Mouse (Mus musculus) kidney, adult 9 months (tissue): ENCODE data around the gene Syk.

Experiments
- DNase-seq: peaks from one replicate; pipeline ENCODE4 v3.0.0; 2022

The Syk gene

DNA sequence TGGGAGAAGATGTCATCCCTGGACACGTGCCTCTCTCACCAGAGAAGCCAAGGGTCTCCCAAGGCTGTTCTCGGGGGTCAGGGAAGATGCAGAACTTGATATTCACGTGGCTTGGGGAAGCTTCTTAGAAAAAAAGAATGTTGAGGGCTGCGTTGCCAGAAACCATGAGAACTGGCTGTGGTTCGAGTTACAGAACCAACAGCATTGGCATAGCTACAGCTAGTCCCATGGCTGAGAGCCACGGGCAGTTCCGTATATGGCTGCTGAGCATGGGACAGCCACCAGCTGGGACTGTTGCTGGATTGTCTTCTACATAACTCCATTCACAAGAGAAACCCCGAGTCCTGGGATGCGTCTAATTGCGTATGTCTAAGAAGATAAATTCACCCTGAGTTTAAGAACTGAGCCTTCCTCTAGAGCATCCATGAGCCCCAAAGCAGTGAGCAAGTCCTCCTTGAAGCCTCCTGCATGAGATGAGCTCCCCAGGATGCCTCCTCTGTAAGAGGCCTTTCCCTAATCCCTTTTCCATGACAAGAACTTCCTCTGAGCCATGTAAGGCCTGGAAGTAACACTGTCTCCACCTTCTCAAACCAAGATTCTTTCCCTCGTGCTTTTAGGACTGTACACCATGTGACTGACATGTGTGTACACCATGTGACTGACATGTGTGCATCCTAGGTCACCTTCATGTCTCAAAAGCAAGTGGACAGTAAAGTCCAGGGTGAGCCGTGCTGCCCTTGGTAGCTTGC, 71.3 kb downstream of the Syk start:
- DNase-seq: no peak

DNA sequence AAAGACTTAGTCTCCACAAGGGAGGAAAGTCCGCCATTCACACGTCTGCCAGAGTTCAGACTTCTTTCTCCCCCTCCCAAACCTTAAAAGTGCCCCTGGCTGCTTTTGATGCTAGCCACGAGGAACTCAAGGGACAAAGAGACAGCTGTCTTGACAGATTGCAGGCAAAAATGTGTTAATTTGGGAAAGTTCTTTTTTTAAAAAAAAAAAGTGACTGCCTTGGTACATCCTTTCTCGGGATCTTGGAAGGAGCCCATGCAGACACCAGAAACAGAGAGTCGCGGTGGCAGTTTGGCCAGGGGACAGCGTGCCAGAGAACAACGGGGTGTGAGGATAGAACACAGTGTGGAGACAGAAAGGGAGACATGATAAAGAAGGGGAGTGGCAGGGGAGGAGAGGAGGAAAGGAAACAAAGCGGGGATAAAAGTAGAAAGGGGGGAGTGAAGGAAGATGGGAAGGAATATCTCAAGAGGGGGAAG, 71.9 kb downstream of the Syk start:
- DNase-seq: no peak

- DNase-seq: no peak
These were observed 75.0 kb downstream of the Syk start for GRCm38 (mm10) chr13:52657966-52658365.

DNA sequence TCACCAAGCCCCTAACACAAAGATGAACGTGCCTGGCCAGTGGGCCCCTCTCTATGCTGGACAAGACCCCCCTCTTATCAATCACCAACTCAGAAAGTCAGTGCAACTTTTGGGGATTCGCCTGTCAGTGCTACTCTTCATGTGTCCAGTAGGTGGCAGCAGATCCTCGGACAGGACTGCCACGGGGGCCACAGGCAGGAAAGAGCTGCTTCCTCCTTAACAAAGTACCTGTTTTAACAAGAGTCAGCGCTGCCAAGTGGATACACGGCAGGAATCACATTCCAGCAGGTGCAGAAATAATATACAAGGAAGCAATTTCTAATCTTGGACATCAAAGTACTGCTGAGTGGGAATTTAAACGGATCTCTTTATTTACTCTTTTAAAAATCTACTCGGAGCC, 75.5 kb downstream of the Syk start:
- peak; percentile 49 for DNase-seq

DNA sequence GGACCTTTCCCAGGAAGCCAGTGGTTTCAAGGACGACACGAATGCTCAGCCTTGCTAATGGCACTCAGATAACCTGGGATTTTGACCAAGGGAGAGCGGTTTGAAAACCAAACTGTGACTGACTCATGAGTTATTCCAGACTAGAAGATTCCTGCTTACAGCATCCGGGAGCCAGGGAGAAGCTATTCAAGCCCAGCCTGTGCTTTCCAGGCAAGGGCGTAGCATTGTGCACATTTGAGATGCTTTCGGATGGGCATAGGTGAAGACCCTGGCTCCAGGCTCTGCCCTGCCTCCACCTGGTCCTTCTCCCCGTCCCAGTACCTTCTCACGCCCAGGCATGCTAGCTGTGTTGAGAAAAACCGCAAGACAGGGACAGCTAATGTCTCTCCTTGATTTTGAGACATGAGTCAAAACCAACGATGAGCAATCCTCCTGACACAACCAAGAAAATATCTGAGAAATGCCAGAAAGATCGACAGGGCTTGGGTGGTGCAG, 76.2 kb downstream of the Syk start:
- no peak for DNase-seq

DNA sequence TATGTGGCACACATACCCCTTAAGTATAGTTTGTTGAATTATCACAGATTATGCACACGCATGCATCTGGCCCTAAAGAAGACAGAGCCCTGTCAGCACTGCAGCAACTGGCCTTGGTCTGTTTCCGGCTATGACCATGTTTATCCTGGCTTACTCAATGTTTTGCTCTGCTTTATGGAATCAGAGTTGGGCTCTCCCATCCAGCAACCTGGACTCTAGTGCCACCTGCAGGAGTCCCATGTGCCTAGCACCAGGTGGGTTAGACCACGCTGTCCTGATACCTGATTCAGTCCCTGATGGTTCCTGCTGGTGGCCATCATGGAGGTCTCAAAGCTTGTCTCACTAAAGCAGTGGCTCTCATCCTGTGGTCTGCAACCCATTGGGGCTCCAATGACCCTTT, 86.9 kb downstream of the Syk start:
- peak; percentile 19 for DNase-seq

GRCm38 (mm10) chr13:52673272-52673671, 90.3 kb downstream of the Syk start:
- no peak for DNase-seq

DNA sequence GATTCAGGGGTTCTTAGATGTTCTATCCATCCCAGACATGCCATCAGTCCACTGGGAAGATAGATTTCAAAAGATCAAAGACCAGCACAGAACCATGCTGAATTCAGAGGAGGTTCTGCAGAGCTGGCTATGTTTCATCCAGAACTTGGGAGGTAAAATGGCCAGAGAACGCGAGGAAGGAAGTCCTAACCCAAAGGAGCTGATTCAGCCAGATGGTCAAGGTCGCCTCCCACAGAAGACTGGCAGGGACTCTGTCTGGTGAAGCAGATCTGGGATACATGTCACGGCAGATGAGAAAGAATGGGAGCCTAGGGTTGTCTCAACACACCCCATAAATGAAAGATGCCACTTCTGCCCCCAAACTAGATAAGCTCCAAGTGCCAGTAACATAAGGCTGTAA, 90.9 kb downstream of the Syk start:
- DNase-seq: no peak

DNA sequence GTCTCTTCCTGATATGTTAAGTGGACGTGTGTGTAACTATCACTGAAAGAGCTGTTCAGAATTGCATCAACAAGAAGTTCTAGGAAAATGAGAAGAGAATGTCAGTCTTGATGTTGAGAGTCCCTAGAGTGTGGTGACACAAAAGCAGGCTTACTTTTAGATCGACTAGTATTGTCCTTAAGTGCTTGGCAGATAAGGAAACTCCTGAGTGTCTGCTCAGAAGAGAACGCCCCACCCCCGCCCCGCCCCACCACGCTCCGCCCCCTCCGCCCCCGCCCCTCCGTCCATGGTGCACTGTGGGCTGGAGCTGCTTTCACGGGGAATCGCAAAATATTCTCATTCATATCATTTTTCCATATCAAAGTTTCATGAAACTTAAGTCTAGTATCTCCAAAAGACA, 91.9 kb downstream of the Syk start:
- no peak for DNase-seq

GRCm38 (mm10) chr13:52675526-52676294, 92.7 kb downstream of the Syk start:
- DNase-seq: peak; percentile 33

- DNase-seq: no peak
These were observed 93.9 kb downstream of the Syk start for GRCm38 (mm10) chr13:52676671-52677445.

GRCm38 (mm10) chr13:52679906-52680305, 96.9 kb downstream of the Syk start:
- no peak for DNase-seq

DNA sequence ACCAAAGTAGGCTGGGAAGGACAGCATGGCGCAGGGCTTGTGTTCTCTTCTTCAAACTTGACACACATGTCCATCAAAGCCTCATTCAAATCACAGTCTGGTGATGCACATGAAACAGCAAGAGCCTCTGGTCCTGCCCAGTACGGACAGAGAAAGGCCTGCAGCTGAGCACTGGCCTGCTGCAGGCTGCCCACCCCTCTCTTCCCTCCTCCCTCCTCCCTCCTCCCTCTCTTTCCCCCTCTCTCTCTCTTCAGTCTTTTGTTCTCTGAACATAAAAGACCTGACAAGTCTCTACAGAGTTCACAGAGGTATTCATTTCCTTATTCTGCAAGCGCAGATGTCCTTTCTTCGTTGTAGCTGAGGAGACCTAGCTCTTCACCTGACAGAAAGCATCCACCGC, 99.1 kb downstream of the Syk start:
- DNase-seq: no peak

DNA sequence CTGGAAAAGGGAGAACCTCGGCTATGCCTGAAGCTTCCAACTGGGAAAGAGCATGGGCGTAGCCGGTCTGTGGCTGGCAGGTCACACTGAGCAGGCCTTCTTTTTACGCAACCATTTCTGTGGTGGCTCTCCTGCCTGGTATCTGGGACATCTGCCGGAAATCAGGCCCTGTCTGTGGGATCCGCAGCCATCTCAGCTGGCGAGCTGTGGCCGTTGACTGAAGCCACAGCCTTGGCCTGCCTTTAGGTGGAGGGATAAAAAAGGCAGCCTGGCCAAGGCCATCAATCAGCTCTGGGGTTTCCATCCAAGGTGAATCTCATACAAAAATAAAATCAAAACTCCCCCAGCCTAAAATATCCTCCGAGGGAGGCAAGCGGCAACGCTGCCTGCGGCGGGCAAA, 107.5 kb downstream of the Syk start:
- no peak for DNase-seq

DNA sequence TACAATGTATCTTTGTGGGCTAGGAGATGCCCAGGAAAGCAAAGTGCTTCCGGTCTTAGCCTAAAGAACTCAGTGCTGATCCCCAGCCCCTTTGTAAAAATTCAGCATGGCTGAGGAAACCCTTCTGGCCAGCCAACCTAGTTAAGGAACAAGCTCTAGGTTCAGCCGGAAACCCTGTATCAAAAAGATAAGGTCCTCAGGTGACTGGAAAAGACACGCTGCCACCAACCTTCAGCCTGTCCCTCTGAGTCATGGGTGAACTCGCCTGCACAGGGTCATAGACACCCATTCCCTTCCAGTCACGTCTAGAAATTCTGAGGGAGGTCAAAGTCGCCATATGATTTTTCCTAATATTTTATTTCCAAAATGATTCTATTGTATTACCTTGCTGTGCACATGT, 109.3 kb downstream of the Syk start:
- no peak for DNase-seq

DNA sequence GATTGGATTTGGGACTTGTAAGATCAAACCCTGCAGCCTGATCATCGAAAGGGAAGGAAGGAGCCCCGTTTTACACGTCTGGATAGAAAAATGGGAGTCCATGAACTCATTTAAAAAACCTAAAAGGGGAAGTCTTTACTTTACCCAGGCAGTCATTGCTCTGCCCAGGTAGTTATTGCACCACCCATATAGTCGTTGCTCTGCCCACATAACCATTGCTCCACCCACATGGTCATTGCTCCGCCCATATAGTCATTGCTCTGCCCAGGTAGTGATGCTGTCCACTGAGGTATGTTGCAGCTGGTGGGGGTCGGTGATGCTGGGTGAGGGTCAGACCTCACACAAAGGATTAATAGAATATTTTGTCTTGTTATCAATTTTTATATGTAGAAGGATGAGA, 111.9 kb downstream of the Syk start:
- no peak for DNase-seq
